Mouse (Mus musculus) liver, embryonic 14.5 days (tissue): Measurements from ENCODE around the gene Braf. TPM values are rescaled to one million over a fixed set of nuclear protein-coding genes. Genes with fewer than 3 reads are reported as not detected.
"Not testable (repeated sequence)": the region's sequence is repeated elsewhere in the genome, so short reads cannot be mapped to it uniquely, and the experiment has no call there.

ENCODE experiments used
- ATAC-seq: fragments of 200-750 bp; cut with Nextera tagmentation; 2 replicates; pipeline ENCODE4 v1.8.0; 2017; ENCODE audit warnings: moderate number of reproducible peaks, mild to moderate bottlenecking, moderate library complexity; ENCODE audit not compliant: insufficient read depth
- DNase-seq, 3 experiments: peaks; one replicate each; pipeline ENCODE4 v3.0.0-alpha.2; 2012 to 2013; ENCODE audit warnings: low read depth in 3 of 3, low spot score in 3 of 3
- H3K27ac ChIP-seq: fragments of 300-500 bp; sonication (generic); 2 replicates; pipeline ENCODE4 v1.5.1; 2014; ENCODE audit warnings: moderate library complexity, mild to moderate bottlenecking, control low read depth, inconsistent platforms
- H3K27me3 ChIP-seq: fragments of 300-500 bp; sonication (generic); 2 replicates; pipeline ENCODE4 v1.6.1; 2014; ENCODE audit warnings: mild to moderate bottlenecking, low read length, moderate library complexity; ENCODE audit not compliant: control insufficient read depth, insufficient read depth
- H3K36me3 ChIP-seq: fragments of 300-500 bp; sonication (generic); replicated peaks from 2 replicates; pipeline ENCODE4 v1.6.1; 2014; ENCODE audit warnings: low read depth; ENCODE audit not compliant: control insufficient read depth, insufficient read depth
- H3K4me1 ChIP-seq, 2 experiments: fragments of 200-500 bp in 1 of 2; fragments of 300-500 bp in 1 of 2; sonication (generic) in 1 of 2; replicated peaks; 2 replicates each; pipeline ENCODE4 v1.6.1; 2012 to 2014; ENCODE audit warnings: antibody characterized with exemption in 1 of 2, inconsistent platforms in 1 of 2, low read length in 1 of 2; ENCODE audit not compliant: control insufficient read depth in 2 of 2, insufficient read depth in 2 of 2
- H3K4me2 ChIP-seq: fragments of 300-500 bp; sonication (generic); 2 replicates; pipeline ENCODE4 v1.6.1; 2014; ENCODE audit warnings: low read depth, mild to moderate bottlenecking, control low read depth, moderate library complexity
- H3K4me3 ChIP-seq, 2 experiments: fragments of 200-500 bp in 1 of 2; fragments of 300-500 bp in 1 of 2; sonication (generic) in 1 of 2; 2 replicates each; pipeline ENCODE4 v1.5.1; 2012 to 2014; ENCODE audit warnings: low read depth in 2 of 2, low read length in 2 of 2, mild to moderate bottlenecking in 2 of 2, control low read depth in 1 of 2, inconsistent platforms in 1 of 2, moderate library complexity in 1 of 2; ENCODE audit not compliant: insufficient read depth in 1 of 2
- H3K9ac ChIP-seq: fragments of 300-500 bp; sonication (generic); replicated peaks from 2 replicates; pipeline ENCODE4 v1.6.1; 2014; ENCODE audit warnings: mild to moderate bottlenecking, control low read depth, moderate library complexity
- H3K9me3 ChIP-seq: fragments of 300-500 bp; sonication (generic); 2 replicates; pipeline ENCODE4 v1.6.1; 2016; ENCODE audit warnings: low read length, mixed read lengths; ENCODE audit not compliant: control insufficient read depth
- CTCF ChIP-seq: IDR thresholded peaks from 2 replicates; pipeline ENCODE4 v1.5.1; 2016; ENCODE audit warnings: antibody characterized with exemption, low read depth, control low read depth
- EP300 ChIP-seq: IDR thresholded peaks from 2 replicates; pipeline ENCODE4 v1.6.1; 2016; ENCODE audit warnings: antibody characterized with exemption, low read depth
- WGBS: fragments of 180-500 bp; shearing (Covaris S2); extraction: QIAGEN DNeasy Blood & Tissue Kit; methylation state at CpG from one replicate; pipeline ENCODE4 v1.1.7; 2014; ENCODE audit not compliant: insufficient replicate concordance; 5-methylcytosine and 5-hydroxymethylcytosine counted together
- polyA plus RNA-seq, 2 experiments: library from polyadenylated mRNA; depleted of rRNA in 1 of 2; stranded (reverse) in 1 of 2; unstranded in 1 of 2; fragments of >200 nt; fragmentation: Nextera tagmentation in 1 of 2; extraction: Ambion mirVana in 1 of 2; gene quantifications; 2 replicates each; pipeline versions ENCODE4 v1.2.1 to v1.2.3; 2012 to 2014

The Braf gene
- polyA plus RNA-seq, 2 experiments = 3.6 to 4.1 TPM

DNA sequence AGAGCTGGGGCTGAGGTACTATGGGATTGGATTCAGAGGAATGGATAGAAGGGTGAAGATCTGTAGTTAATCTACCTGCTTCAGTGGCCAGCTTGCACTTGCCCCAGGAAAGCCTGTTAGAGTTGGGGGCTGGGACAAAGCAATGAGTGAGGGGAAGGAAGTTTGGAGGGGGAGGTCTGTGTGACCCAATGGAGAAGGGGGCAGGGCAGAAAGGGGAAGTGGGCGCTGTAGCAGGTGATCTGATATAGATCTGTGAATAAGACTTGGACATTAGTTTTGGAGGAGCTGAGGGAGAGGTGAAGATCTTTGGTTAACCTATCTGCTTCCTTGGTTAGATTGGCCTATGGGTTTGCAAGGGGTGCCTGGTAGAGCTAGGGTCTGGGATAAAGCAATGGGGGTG is 20.2 kb upstream of the Braf start:
- H3K9ac ChIP-seq = no peak overlapping the region
- no peak overlapping the region for H3K4me2 ChIP-seq
- no peak overlapping the region for H3K27ac ChIP-seq
- ATAC-seq (no peak), DNase-seq (no peak)
- no peaks in the 10 kb centered on the region for H3K27me3 ChIP-seq
- no peaks in the 10 kb centered on the region for H3K36me3 ChIP-seq
- no peak overlapping the region for H3K4me3 ChIP-seq
- H3K9me3 ChIP-seq = no peaks in the 10 kb centered on the region
- 17% methylated on average over 1 of the region's 1 CpGs for WGBS
- TF ChIP-seq CTCF = no peak
- TF ChIP-seq EP300 = no peak
- no peaks in the 10 kb centered on the region for H3K4me1 ChIP-seq

DNA sequence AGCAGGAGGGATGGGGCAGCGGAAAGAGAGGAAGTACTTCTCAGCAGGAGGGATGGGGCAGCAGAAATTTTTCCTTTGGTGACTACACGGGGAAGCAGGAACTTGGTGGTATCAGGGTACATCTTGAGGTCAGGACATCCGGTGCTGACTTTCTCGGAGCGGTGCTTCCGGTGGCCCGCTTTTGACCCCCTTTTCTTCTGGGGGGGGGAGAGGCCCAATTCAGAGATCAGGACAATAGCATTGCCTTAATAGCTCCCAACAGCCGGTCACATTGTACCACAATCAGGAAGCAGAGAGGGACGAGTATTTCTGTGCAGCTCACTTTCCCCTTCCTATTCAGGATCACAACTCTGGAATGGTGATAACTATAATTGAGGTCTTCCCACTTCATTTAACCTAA is 14.4 kb upstream of the Braf start:
- not testable (repeated sequence) for H3K9me3 ChIP-seq, H3K4me3 ChIP-seq, H3K36me3 ChIP-seq, H3K27me3 ChIP-seq, ATAC-seq, DNase-seq, H3K27ac ChIP-seq, H3K4me2 ChIP-seq, H3K9ac ChIP-seq, H3K4me1 ChIP-seq
- WGBS = 71% methylated on average over 9 of the region's 9 CpGs

DNA sequence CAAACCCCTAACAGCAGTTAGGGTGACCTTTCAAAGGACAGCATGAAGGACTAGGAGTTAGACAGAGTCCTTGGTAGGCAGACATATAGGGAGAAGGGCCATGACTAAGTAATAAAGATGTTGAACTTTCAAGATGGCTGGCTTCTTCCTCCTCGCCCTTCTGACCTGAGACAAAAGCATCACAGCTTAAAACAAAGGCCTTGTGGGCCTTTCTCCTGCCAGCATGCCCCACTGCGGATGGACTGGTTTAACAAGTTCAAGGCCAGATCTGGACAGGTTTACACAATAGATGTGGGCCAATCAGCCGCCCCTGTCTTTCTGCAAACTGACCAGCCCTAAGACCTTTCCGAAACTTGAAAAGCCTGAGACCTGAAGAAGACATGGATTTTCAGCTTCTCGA is 2.8 kb upstream of the Braf start:
- no peak overlapping the region for H3K4me2 ChIP-seq
- DNase-seq = no peak
- H3K27me3 ChIP-seq = no peaks in the 10 kb centered on the region
- TF ChIP-seq EP300 (no peak), CTCF (no peak)
- no peak overlapping the region for H3K9ac ChIP-seq
- ATAC-seq = no peak
- H3K4me3 ChIP-seq = no peak overlapping the region
- peaks cover 7 to 9% of the 10 kb centered on the region in 2 experiments; a peak in 3 of 4 replicates for H3K4me1 ChIP-seq
- H3K36me3 ChIP-seq = no peaks in the 10 kb centered on the region
- H3K9me3 ChIP-seq = no peaks in the 10 kb centered on the region
- no peak overlapping the region for H3K27ac ChIP-seq
- 62% methylated on average over 5 of the region's 5 CpGs for WGBS

DNA sequence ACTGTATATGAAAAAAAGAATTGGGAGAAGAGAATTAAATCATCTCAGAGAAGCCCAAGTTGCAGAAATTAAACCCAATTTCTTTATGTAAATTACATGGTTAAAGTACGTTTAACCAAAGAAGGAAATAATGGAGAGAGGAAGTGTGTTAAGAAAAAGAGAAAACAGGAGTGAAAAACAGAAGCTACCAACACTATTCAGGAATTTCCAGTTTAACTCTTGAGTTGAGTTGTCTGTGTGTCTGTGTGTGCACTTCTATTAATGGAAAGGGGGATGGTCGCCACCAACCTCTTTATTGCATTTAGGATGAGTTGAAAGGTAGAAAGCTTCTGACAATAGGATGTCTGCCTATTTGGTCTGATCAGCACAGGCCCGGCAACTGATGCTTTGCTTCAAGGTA is 886 bp upstream of the Braf start:
- Histone ChIP-seq H3K36me3 (no peaks in the 10 kb centered on the region), H3K27me3 (no peaks in the 10 kb centered on the region), H3K4me1 (peaks cover 11 to 12% of the 10 kb centered on the region in 2 experiments; a peak in 3 of 4 replicates), H3K27ac (no peak overlapping the region), H3K9me3 (no peaks in the 10 kb centered on the region), H3K4me3 (no peak overlapping the region), H3K4me2 (no peak overlapping the region), H3K9ac (no peak overlapping the region)
- DNase-seq (no peak), ATAC-seq (no peak)
- TF ChIP-seq CTCF (no peak), EP300 (no peak)
- 65% methylated on average over 3 of the region's 3 CpGs for WGBS

DNA sequence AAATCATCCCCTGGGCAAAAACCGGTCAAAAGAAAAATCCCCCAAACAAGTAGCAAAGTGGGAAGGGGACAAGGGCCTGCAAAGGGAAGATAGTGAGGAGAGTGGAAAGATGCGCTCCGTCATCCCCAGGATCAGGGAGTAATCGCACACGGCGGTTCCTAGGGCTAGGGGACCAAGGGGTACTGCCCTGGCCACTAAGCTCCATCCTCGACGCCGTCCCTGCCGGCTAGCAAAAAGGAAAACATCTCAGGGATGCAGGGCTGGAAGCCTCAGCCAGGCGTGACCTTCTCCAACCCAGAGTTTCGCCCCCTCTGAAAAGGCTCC is 759 bp downstream of the Braf start:
- Histone ChIP-seq H3K36me3 (no peaks in the 10 kb centered on the region), H3K27ac (peak overlapping the region; percentile 80), H3K4me1 (peaks cover 11 to 12% of the 10 kb centered on the region in 2 experiments; a peak in 3 of 4 replicates), H3K9me3 (no peaks in the 10 kb centered on the region), H3K9ac (peak overlapping the region; percentile 97), H3K4me2 (peak overlapping the region; percentile 95), H3K4me3 (peak overlapping the region; percentile 67 to 99), H3K27me3 (no peaks in the 10 kb centered on the region)
- TF ChIP-seq EP300 = no peak
- no peak for TF ChIP-seq CTCF
- 0% methylated on average over 12 of the region's 12 CpGs for WGBS
- peak; percentile 28 to 33 (median 29) for DNase-seq
- ATAC-seq = peak; percentile 66

DNA sequence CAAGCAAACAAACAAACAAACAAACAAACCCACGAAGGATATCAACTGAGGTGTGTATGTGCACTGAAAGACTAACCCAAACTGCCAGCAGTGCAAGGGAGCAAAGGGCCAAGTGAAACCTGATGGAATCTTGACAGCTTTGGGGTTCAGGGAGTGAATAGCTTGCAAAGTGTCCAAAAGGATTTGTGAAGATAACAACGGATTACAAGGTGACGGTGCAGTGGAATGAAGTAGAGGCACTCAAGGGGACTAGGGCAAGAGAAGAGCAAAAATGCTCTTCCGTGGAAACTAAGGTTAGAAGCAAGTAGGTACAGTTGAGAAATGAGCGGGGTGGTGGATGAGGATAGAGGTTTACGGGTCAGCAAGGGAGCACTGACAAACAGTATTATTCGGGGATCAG is 1.2 kb downstream of the Braf start:
- no peak for ATAC-seq
- Histone ChIP-seq H3K36me3 (no peaks in the 10 kb centered on the region), H3K4me1 (peaks cover 11 to 12% of the 10 kb centered on the region in 2 experiments; a peak in 3 of 4 replicates), H3K4me3 (peak overlapping the region; percentile 67 to 99), H3K27me3 (no peaks in the 10 kb centered on the region), H3K27ac (peak overlapping the region; percentile 80; the same call in 1 of the 2 replicates), H3K4me2 (peak overlapping the region; percentile 95), H3K9me3 (no peaks in the 10 kb centered on the region), H3K9ac (peak overlapping the region; percentile 97)
- WGBS = 5% methylated on average over 7 of the region's 7 CpGs
- TF ChIP-seq CTCF (no peak), EP300 (no peak)
- DNase-seq = peak in 2 of 3 experiments; percentile 4 to 7
